Mouse (Mus musculus) lung, postnatal 25 days (tissue): Measurements from ENCODE around the gene Mesd.
"Not testable (repeated sequence)": the region's sequence is repeated elsewhere in the genome, so short reads cannot be mapped to it uniquely, and the experiment has no call there.

Source experiments
- DNase-seq: peaks from one replicate; pipeline ENCODE4 v3.0.0; 2022; ENCODE audit warnings: low spot score

Mesd gene

DNA sequence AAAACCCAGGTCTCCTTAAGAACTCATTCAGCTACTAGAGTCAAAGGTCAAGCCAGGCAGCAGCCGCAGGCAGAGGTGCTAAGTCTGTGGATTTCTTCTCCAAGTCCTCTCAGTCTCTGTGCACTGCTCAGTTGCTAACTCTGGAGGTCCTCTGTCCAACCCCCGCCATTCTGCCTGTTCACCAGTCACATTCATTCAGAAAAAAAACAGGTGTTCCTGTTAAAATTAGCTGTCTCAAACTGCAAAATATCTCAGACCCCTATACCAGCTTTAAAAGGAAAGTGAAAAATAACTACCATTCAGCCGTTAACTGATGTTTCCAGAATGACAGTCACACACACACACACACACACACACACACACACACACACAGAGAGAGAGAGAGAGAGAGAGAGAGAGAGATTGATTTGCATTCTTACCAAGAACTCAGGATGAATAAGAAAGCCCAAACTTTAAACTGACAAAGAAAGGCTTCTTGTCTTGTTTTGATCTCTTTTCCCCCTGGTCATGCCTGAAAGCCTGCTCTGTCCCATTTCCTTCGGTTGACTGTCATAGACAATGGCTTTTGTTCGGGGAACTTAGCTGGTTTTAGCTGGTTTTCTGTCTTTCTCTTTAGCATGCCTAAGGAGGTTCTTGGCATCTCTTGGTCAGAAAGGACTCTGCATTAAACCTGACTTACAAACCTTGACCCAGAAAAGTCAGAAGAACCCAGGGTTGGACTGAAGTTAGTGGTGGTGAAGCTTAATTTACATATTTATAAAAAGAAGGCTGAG, 5.4 kb upstream of the Mesd start:
- no peak for DNase-seq

GRCm38 (mm10) chr7:83882150-83882632, 2.1 kb upstream of the Mesd start:
- DNase-seq = peak; percentile 21

DNA sequence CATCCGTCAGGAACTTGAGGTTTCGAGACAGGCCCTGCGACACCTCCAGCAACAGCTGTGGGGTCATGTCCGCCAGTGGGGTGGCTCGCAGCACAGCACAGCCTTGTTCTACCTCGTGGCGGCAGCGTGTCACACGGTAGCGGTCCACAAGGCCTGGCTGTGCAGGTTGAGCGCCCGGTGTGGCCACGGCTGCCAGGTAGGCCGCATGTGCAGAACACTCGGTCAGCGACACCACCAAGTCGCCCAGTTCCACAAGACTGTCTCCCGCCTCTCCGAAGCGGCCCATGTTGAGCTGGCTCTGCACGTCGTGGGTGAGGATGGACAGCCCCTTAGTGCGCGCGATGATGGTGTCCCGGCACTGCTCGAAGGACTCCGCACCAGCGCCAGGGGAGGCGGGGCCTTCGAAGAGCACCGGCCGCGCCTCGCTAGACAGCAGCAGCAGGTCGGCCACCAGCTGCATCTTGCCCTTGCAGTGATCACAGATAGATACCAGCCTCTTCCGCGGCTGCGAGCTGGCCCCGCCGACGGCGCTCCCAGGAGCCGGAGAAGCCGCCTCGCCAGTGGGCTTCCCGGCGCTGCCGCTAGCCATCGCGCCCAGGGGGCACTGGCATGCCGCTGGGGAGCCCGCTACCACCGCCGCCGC, 1.5 kb upstream of the Mesd start:
- peak; percentile 50 for DNase-seq

- DNase-seq = peak; percentile 82
These were observed 818 bp upstream of the Mesd start for GRCm38 (mm10) chr7:83883276-83884020.

GRCm38 (mm10) chr7:83884921-83885532, 761 bp downstream of the Mesd start:
- peak; percentile 24 for DNase-seq

GRCm38 (mm10) chr7:83885835-83886234, 1.6 kb downstream of the Mesd start:
- peak; percentile 14 for DNase-seq

DNA sequence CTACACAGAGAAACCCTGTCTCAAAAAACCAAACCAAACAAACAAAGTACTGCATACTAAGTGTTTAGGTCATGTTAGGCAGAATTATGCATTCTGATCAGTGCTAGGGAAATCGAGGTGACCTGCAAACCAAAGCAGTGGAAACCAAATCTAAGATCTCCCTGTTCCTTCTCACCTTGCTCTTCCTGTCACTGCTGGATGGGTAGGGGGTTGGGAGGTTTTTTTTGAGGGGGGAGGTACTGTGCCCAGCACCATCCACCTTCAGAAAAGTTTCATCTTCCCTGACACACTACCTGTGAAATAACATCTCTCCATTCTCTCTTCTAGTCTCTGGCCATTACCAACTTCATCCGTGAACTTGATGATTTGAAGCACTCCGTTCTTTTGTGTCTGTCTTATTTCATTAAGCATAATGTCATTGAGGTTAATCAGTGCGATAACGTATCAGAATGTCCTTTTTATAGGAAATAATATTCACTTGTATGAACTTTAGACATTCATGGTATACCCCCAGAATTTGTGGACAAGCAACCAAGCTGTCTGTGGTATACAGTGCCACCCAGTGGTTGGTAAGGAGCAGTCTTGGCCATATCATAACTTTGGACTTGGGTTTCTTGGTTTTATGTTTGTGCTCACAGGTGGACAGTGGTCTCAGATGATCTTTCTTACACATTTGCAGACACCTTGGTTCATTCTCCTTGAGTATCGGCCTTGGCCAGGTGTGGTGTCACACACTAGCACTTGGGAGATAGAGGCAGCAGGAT, 2.3 kb downstream of the Mesd start:
- peak; percentile 26 for DNase-seq

DNA sequence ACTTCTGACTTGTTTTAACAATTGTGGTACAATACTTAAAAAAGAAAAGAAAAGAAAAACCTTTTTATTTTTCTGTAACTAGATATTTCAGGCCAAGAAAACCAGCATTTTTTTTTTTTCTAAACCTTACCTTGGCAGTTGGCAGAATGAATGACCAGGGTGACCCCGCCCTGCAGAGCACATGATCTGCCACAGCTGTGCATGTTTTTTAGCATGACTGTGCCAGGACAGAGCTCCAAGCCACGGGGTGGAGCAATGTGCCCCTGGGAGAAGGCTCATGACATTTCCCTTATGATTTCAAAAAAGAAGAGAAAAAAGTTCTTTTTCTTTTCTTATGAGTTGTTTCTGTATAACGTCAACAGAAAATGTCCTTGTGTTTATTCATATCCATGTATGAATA, 5.1 kb downstream of the Mesd start:
- peak; percentile 30 for DNase-seq

DNA sequence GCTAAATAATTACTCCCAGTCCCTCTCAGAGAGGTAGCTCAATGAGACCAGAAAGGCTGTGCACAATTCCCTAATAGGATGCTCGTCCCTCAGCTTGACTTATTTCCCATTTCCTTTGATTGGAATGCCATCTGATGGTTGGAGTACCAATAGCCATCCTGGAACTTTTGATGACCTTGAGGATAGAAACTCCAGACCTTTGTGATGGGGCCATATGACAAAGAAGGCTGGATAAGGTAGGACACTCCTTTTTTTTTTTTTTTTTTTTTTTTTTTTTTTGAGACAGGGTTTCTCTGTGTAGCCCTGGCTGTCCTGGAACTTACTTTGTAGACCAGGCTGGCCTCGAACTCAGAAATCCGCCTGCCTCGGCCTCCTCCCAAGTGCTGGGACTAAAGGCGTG, 5.7 kb downstream of the Mesd start:
- DNase-seq = not testable (repeated sequence)

DNA sequence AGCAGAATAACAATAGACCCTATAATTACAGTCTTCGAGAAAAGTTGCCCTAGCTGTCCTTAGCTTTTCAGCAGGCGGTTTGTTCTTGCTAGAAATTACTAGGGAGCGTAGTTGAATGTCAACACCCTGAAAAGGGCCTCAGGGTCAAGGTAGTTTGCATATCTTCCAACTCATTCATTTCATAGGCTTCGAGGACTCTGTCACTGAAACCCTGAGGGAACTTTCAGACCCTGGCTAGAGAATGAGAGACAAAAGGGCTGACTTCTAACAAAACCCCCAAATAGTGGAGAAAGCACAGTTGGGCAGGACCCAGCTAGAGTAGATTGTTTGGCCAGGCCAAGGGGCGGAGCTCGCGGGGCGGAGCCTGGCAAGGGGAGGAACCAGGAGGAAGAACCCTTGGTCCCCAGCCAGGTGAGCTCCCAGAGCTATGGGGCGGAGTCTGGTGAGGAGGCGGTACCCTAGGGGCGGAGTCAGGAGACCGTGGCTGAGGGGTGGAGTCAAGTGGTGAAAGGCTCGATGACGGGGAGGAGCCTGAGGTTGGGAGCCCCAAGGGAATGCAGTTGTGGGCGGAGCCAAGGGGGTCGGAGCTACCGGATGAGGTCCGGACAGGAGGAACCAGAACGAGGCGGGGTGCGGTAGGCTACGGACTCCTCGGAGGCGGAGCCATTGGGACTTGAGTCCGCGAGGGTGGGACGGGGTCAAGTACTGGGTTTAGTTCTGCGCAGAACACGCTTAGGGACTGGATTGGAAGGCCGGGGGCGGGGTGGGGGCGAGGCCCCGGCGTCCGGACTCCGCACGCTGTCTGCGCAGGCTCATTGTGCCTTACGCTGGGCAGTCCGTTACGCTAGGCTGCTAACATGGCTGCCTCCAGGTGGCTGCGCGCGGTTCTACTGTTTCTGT, 7.4 kb downstream of the Mesd start:
- peak; percentile 100 for DNase-seq

DNA sequence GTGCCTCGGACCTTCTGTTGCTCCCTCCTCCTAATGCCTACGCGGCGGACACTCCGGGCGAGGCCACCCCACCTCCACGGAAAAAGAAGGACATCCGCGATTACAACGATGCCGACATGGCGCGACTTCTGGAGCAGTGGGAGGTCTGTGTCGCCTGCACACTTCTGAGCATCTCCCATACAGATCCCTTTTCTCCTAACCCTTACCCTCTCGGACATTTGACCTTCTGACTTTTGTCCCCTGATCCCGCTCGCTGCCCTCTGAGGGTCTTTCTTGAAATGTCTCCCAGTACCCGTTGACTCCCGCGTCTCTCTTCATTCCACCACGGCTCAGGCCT, 8.0 kb downstream of the Mesd start:
- DNase-seq = no peak

- DNase-seq = no peak
These were observed 10.1 kb downstream of the Mesd start for GRCm38 (mm10) chr7:83894348-83894747.

DNA sequence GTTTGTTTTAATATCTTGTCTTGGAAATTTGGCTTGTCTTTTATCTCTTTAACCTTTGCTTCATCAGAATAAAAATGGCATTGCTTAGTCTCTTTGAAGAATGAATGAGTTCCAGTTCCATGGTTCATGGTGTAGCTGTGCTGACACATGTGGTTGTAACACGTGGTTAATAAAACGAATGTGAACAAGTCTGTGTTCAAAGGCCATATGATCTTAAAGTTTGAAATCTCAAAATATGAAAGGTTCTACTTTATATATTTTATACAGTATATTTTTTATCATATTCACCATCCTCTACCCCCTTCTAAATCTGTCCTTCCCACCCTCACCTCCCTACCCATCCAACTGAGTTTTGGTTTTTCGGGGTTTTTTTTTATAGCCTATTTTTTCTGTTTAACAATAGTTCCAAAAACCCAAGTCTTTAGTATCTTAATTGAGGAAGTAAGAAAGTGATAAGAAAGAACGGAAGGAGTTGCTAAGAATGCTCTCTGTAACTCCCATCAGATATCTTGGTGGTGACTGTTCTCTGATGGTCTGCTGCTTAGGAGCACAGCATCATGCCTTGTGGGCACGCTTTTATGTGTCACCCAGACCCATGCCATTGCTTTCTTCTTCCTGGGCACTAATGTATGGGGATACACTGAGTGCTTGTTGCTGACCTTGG, 11.9 kb downstream of the Mesd start:
- DNase-seq = no peak

GRCm38 (mm10) chr7:83898267-83898666, 14.0 kb downstream of the Mesd start:
- no peak for DNase-seq

GRCm38 (mm10) chr7:83900519-83900918, 16.3 kb downstream of the Mesd start:
- no peak for DNase-seq

- DNase-seq = no peak
These were observed 17.2 kb downstream of the Mesd start for GRCm38 (mm10) chr7:83901425-83901824.

DNA sequence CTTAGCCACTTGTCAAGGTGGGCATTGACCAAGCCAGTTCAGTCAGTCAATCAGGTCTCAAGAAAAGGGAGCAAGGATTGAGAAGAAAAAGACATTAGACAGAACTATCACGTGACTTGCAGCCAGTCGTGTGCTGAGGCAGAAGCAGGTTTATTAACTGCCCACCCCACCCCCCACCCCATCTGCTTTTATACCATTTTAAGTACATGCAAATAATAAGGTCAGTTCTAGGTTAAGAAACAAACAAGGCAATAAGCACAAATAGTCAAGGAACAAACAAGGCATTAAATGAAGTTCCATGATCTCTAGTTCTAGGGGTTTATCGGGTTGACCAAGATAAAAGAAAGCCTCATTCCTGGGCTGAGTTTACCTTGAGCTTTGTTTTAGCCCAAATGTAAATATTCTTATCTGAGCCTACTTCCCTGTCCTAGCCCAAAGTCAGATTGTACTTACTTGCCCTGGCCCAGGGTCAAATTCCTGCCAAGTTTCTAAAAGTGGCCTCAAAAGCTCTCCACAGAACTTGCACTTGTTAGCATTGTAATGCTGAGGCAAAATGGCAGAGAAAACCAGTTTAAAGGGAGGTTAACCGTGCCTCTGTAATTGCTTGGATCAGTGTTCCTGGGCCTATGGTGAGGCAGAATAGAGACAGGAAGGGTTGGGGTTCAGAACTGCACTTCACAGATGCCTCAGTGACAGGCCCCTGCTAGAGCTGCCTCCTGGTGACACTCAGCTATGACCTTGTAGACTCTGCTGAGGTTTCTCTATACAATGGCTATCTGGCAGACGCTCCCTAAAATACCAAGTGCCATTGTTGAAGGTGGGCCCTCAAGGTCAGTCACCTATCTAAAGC, 18.3 kb downstream of the Mesd start:
- DNase-seq = no peak

GRCm38 (mm10) chr7:83904831-83905230, 20.6 kb downstream of the Mesd start:
- DNase-seq = no peak

GRCm38 (mm10) chr7:83911909-83912308, 27.6 kb downstream of the Mesd start:
- DNase-seq = no peak
